Mouse (Mus musculus): Measurements from ENCODE around the gene Pgd.
"Not testable (repeated sequence)": the region's sequence is repeated elsewhere in the genome, so short reads cannot be mapped to it uniquely, and the experiment has no call there.

Pgd gene

GRCm38 (mm10) chr4:149166215-149166946, at the start of gene Pgd:
Pgd (minus strand) TSS chr4:149166771.
- peak; percentile 98 for DNase-seq (ENCODE audit: low read depth)

GRCm38 (mm10) chr4:149215982-149216381, 49.4 kb upstream of the Pgd start:
- DNase-seq (ENCODE audit: low read depth) = no peak

GRCm38 (mm10) chr4:149215397-149215796, 48.8 kb upstream of the Pgd start:
- DNase-seq (ENCODE audit: low read depth) = no peak

- DNase-seq (ENCODE audit: low read depth) = not testable (repeated sequence)
Observed at GRCm38 (mm10) chr4:149214468-149214867, 47.9 kb upstream of the Pgd start.

GRCm38 (mm10) chr4:149213466-149213865, 46.9 kb upstream of the Pgd start:
- DNase-seq (ENCODE audit: low read depth) = no peak

- not testable (repeated sequence) for DNase-seq (ENCODE audit: low read depth)
Observed at GRCm38 (mm10) chr4:149211441-149211840, 44.9 kb upstream of the Pgd start.

GRCm38 (mm10) chr4:149202467-149202866, 35.9 kb upstream of the Pgd start:
- no peak for DNase-seq (ENCODE audit: low read depth)

GRCm38 (mm10) chr4:149201110-149201509, 34.5 kb upstream of the Pgd start:
- no peak for DNase-seq (ENCODE audit: low read depth)

GRCm38 (mm10) chr4:149197180-149197579, 30.6 kb upstream of the Pgd start:
- no peak for DNase-seq (ENCODE audit: low read depth)

- DNase-seq (ENCODE audit: low read depth) = no peak
Observed at GRCm38 (mm10) chr4:149191103-149191502, 24.5 kb upstream of the Pgd start.

- DNase-seq (ENCODE audit: low read depth) = no peak
Observed at GRCm38 (mm10) chr4:149188563-149188962, 22.0 kb upstream of the Pgd start.

- peak; percentile 61 for DNase-seq (ENCODE audit: low read depth)
Observed at GRCm38 (mm10) chr4:149182755-149183154, 16.2 kb upstream of the Pgd start.

- no peak for DNase-seq (ENCODE audit: low read depth)
Observed at GRCm38 (mm10) chr4:149182192-149182591, 15.6 kb upstream of the Pgd start.

GRCm38 (mm10) chr4:149179573-149179972, 13.0 kb upstream of the Pgd start:
- DNase-seq (ENCODE audit: low read depth) = no peak

GRCm38 (mm10) chr4:149179160-149179559, 12.6 kb upstream of the Pgd start:
- no peak for DNase-seq (ENCODE audit: low read depth)

GRCm38 (mm10) chr4:149178328-149178727, 11.8 kb upstream of the Pgd start:
- no peak for DNase-seq (ENCODE audit: low read depth)

- no peak for DNase-seq (ENCODE audit: low read depth)
Observed at GRCm38 (mm10) chr4:149177046-149177445, 10.5 kb upstream of the Pgd start.

GRCm38 (mm10) chr4:149176645-149177044, 10.1 kb upstream of the Pgd start:
- no peak for DNase-seq (ENCODE audit: low read depth)

GRCm38 (mm10) chr4:149173661-149174060, 7.1 kb upstream of the Pgd start:
- peak; percentile 85 for DNase-seq (ENCODE audit: low read depth)

GRCm38 (mm10) chr4:149172666-149173065, 6.1 kb upstream of the Pgd start:
- no peak for DNase-seq (ENCODE audit: low read depth)

- no peak for DNase-seq (ENCODE audit: low read depth)
Observed at GRCm38 (mm10) chr4:149172083-149172482, 5.5 kb upstream of the Pgd start.

- DNase-seq (ENCODE audit: low read depth) = peak; percentile 88
Observed at GRCm38 (mm10) chr4:149171581-149171981, 5.0 kb upstream of the Pgd start.

GRCm38 (mm10) chr4:149170394-149170931, 3.9 kb upstream of the Pgd start:
- DNase-seq (ENCODE audit: low read depth) = peak; percentile 94

GRCm38 (mm10) chr4:149169926-149170325, 3.4 kb upstream of the Pgd start:
- peak; percentile 30 for DNase-seq (ENCODE audit: low read depth)
